Mouse (Mus musculus): ENCODE measurements around the gene Nemf.

GRCm38 (mm10) chr12:69293815-69294214 is 63.1 kb downstream of the Nemf start:
- TF ChIP-seq POLR2A (IDR thresholded peaks at IDR 0.05; ENCODE audit: extremely low read depth, insufficient read depth, low read length) (no peak), CTCF (IDR thresholded peaks at IDR 0.05; ENCODE audit: low read depth, low read length) (no peak)

Data from liver, adult 2 months (tissue).